Mouse (Mus musculus) cerebellum, adult 2 months (tissue): ENCODE data around the gene Gmppb.

Experiments used
- CTCF ChIP-seq: fragments of 200-500 bp; IDR thresholded peaks from 2 replicates; pipeline ENCODE4 v1.5.1; 2011; ENCODE audit warnings: low read depth, mild to moderate bottlenecking, control low read depth, low read length, moderate library complexity, borderline replicate concordance; ENCODE audit not compliant: insufficient read depth
- POLR2A ChIP-seq: fragments of 200-500 bp; IDR thresholded peaks from 2 replicates; pipeline ENCODE4 v1.6.1; 2011; ENCODE audit warnings: low read length, control low read depth, borderline replicate concordance; ENCODE audit not compliant: insufficient read depth

DNA sequence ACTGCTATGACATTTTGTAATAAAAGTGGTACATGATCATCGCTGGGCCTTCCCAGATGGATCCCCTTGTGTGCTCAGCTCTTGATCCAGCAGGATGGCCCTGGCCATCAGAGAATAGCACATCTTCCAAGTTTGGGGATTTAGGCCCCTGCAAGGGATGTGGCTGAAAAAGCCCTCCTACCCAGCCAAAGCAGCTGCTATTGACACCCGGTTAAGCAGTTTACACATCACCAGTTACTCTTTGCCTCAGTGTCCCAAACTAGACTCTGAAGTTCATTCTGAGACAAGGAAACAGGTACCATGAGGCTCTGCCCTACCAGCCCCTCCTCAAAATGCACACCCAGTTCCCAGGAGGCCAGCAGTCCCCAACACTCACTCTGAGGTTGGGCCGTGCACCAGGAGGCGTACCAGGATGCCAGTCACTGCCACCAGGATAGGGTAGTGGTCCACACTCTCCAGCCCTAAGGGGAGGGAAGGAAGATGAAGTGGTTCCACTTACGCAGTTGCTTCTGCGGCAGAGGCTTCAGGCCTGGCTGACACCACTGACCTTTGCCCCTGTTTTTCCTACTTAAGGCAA is 6.7 kb downstream of the Gmppb start:
- TF ChIP-seq POLR2A = no peak
- no peak for TF ChIP-seq CTCF
